Mouse (Mus musculus): ENCODE data around the gene Galnt7. TPM values are rescaled to one million over a fixed set of nuclear protein-coding genes. Genes with fewer than 3 reads are reported as not detected.

Gene Galnt7
- polyA plus RNA-seq, 1 experiment = 8.2 TPM

GRCm38 (mm10) chr8:57577301-57577700 is 75.5 kb downstream of the Galnt7 start:
- TF ChIP-seq POLR2A (IDR thresholded peaks at IDR 0.05; ENCODE audit: borderline replicate concordance, extremely low read depth, insufficient read depth, insufficient read length, poor library complexity, severe bottlenecking) (no peak), CTCF (IDR thresholded peaks at IDR 0.05; ENCODE audit: borderline replicate concordance, extremely low read depth, insufficient read depth, insufficient read length) (no peak)

DNA sequence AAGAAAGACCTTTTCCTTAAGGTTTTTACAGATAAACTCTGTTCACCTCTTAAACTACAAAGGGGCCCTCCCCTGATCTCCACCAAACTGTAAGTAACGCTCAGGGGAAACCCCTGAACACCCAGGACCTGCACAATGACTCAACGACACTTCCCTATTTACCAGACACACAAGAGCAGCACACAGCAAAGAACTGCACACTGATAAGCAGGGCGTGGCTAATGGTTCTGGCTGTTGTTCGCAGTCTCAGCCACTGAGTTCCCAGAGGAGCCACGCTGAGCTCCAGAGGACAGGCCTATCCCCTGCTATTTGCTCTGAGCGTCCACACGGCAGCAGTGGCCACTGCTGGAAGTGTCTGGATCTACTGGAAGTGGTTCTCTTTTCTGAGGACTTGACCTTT is 76.6 kb downstream of the Galnt7 start:
- DNase-seq (ENCODE audit: low read depth) = peak; percentile 56
- TF ChIP-seq CTCF (IDR thresholded peaks at IDR 0.05; ENCODE audit: borderline replicate concordance, extremely low read depth, insufficient read depth, insufficient read length) = no peak
- no peak for TF ChIP-seq POLR2A (IDR thresholded peaks at IDR 0.05; ENCODE audit: borderline replicate concordance, extremely low read depth, insufficient read depth, insufficient read length, poor library complexity, severe bottlenecking)

More at GRCm38 (mm10) chr8:57577301-57577700, 75.5 kb downstream of the Galnt7 start:
- DNase-seq (ENCODE audit: low read depth) = no peak

DNA sequence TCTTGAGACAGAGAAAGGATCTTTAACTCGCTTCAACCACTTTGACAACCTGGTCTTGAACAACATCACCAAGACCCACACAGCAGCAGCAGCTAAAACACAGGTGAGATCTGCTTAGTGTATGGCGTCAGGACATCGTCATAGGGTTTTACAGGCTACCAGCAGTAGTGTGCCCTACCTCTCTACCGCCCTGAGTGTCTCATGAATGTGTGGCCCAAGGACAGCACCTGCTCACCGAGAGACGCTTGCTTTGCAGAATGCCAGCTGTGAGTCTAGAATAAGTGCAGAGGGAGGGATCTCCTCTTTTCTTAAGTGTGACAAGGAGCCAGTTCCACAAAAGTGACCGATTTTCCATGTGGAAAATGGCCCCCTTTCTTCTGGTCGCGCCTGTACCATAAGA is 77.5 kb downstream of the Galnt7 start:
- no peak for DNase-seq (ENCODE audit: low read depth)
- TF ChIP-seq POLR2A (IDR thresholded peaks at IDR 0.05; ENCODE audit: borderline replicate concordance, extremely low read depth, insufficient read depth, insufficient read length, poor library complexity, severe bottlenecking) (no peak), CTCF (IDR thresholded peaks at IDR 0.05; ENCODE audit: borderline replicate concordance, extremely low read depth, insufficient read depth, insufficient read length) (no peak)

- TF ChIP-seq POLR2A (IDR thresholded peaks at IDR 0.05; ENCODE audit: borderline replicate concordance, extremely low read depth, insufficient read depth, insufficient read length, poor library complexity, severe bottlenecking) (no peak), CTCF (IDR thresholded peaks at IDR 0.05; ENCODE audit: borderline replicate concordance, extremely low read depth, insufficient read depth, insufficient read length) (peak; percentile 92)
- peak; percentile 85 for DNase-seq (ENCODE audit: low read depth)
Measured at GRCm38 (mm10) chr8:57574398-57574797, 78.4 kb downstream of the Galnt7 start.

DNA sequence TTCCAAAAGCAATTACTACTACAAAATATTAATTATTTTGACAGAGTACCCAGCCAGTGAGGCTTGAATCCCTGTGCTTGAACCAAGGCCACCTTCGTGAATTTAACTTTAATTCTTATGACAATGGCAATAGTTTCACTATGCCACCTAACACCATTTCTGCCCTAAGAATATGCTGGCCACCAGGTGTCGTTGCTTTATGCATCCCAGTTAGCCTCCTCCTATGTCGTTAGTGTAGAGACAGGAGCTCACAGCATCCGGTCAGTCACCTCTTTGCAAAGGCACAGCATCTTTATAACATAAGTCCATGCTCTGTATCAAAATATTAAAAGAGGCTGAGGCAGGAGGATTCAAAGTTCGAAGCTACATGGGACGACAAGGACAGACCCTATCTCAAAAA is 79.0 kb downstream of the Galnt7 start:
- no peak for TF ChIP-seq POLR2A (IDR thresholded peaks at IDR 0.05; ENCODE audit: borderline replicate concordance, extremely low read depth, insufficient read depth, insufficient read length, poor library complexity, severe bottlenecking)
- TF ChIP-seq CTCF (IDR thresholded peaks at IDR 0.05; ENCODE audit: borderline replicate concordance, extremely low read depth, insufficient read depth, insufficient read length) = no peak
- no peak for DNase-seq (ENCODE audit: low read depth)

GRCm38 (mm10) chr8:57569886-57570285 is 82.9 kb downstream of the Galnt7 start:
- TF ChIP-seq CTCF (IDR thresholded peaks at IDR 0.05; ENCODE audit: borderline replicate concordance, extremely low read depth, insufficient read depth, insufficient read length) (no peak), POLR2A (IDR thresholded peaks at IDR 0.05; ENCODE audit: borderline replicate concordance, extremely low read depth, insufficient read depth, insufficient read length, poor library complexity, severe bottlenecking) (no peak)
- DNase-seq (ENCODE audit: low read depth) = no peak

- peak; percentile 59 for DNase-seq (ENCODE audit: low read depth)
- TF ChIP-seq CTCF (IDR thresholded peaks at IDR 0.05; ENCODE audit: borderline replicate concordance, extremely low read depth, insufficient read depth, insufficient read length) (peak; percentile 41; the same call in 1 of the 2 replicates), POLR2A (IDR thresholded peaks at IDR 0.05; ENCODE audit: borderline replicate concordance, extremely low read depth, insufficient read depth, insufficient read length, poor library complexity, severe bottlenecking) (no peak)
Measured at GRCm38 (mm10) chr8:57569400-57569795, 83.4 kb downstream of the Galnt7 start.

GRCm38 (mm10) chr8:57568633-57569399 is 84.0 kb downstream of the Galnt7 start:
- TF ChIP-seq POLR2A (IDR thresholded peaks at IDR 0.05; ENCODE audit: borderline replicate concordance, extremely low read depth, insufficient read depth, insufficient read length, poor library complexity, severe bottlenecking) (no peak), CTCF (IDR thresholded peaks at IDR 0.05; ENCODE audit: borderline replicate concordance, extremely low read depth, insufficient read depth, insufficient read length) (no peak)
- no peak for DNase-seq (ENCODE audit: low read depth)

DNA sequence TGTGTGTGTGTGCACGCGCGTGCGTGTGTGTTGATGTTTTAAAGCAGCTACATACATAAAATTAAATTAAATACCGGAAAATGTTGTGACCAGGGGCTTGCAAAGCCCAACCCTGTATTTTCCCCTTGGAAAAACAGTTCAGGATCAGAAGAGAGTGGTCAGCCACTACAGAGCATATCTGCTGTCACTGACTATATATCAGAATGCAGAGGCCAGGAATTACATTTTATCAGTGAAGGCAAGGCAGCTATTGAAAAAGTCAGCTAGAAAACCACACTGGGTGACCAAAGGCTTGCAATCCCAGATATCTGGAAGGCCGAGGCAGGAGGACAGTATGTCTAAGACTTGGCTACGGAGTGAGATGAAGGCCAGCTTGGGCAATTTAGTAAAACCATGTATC is 84.8 kb downstream of the Galnt7 start:
- no peak for TF ChIP-seq CTCF (IDR thresholded peaks at IDR 0.05; ENCODE audit: borderline replicate concordance, extremely low read depth, insufficient read depth, insufficient read length)
- DNase-seq (ENCODE audit: low read depth) = no peak

GRCm38 (mm10) chr8:57565039-57565438 is 87.8 kb downstream of the Galnt7 start:
- DNase-seq (ENCODE audit: low read depth) = no peak

DNA sequence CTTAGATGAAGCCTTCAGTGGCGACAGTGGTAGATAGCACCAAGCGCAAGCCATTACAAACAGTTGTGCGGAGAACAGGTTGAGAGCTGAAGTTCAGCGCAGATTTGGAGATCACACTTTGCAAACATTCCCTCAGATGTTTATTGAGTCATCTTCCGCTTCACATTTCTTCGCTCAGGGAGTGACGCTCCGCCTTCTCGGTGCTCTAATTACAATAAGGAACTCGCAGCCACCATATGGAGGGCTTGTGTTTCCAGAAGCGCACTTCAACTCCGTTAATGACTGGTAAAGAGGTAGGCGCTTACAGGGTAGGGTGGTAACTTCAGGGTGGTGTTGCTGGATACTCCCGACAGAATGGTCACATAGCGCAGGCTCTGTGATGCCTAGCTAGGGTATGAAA is 89.1 kb downstream of the Galnt7 start:
- TF ChIP-seq POLR2A (IDR thresholded peaks at IDR 0.05; ENCODE audit: borderline replicate concordance, extremely low read depth, insufficient read depth, insufficient read length, poor library complexity, severe bottlenecking) = no peak
- TF ChIP-seq CTCF (IDR thresholded peaks at IDR 0.05; ENCODE audit: borderline replicate concordance, extremely low read depth, insufficient read depth, insufficient read length) = no peak
- DNase-seq (ENCODE audit: low read depth) = no peak

More at GRCm38 (mm10) chr8:57565039-57565438, 87.8 kb downstream of the Galnt7 start:
- TF ChIP-seq CTCF (IDR thresholded peaks at IDR 0.05; ENCODE audit: borderline replicate concordance, extremely low read depth, insufficient read depth, insufficient read length) = no peak
- no peak for TF ChIP-seq POLR2A (IDR thresholded peaks at IDR 0.05; ENCODE audit: borderline replicate concordance, extremely low read depth, insufficient read depth, insufficient read length, poor library complexity, severe bottlenecking)

DNA sequence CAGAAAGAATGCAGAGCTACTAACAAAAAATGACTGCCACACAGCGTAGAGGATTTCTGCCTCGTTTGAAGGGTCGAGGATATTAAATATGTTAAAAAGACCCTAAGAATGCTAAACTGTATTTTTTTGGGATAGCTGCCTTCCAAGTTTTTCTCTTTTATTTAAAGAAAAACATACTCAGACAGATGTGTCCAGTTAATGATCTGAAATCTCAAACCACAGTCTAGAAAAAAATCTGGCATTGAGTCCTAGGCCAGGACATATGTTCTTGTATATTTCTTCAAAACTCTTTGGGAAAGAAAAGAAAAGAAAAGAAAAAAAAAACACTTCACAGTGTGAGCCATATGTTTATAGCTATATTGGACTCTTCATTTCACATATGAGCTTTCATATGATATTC is 90.1 kb downstream of the Galnt7 start:
- DNase-seq (ENCODE audit: low read depth) = no peak
- TF ChIP-seq CTCF (IDR thresholded peaks at IDR 0.05; ENCODE audit: borderline replicate concordance, extremely low read depth, insufficient read depth, insufficient read length) (no peak), POLR2A (IDR thresholded peaks at IDR 0.05; ENCODE audit: borderline replicate concordance, extremely low read depth, insufficient read depth, insufficient read length, poor library complexity, severe bottlenecking) (no peak)

All from brain, embryonic 14.5 days (tissue).